Mouse (Mus musculus): ENCODE results near the gene 1600014C10Rik. TPM values are rescaled to one million over a fixed set of nuclear protein-coding genes. Genes with fewer than 3 reads are reported as not detected.

The 1600014C10Rik gene
- 12.1 and 14.2 TPM in 2 replicates for polyA plus RNA-seq (2016; fragmentation: Nextera tagmentation; extraction: Ambion mirVana)

- WGBS, result 3% methylated on average over 28 of the region's 28 CpGs
- Histone ChIP-seq H3K27ac (peak within 1 kb of the TSS; percentile 70), H3K36me3 (replicated peaks) (no peaks in the 10 kb centered on the region), H3K4me2 (peak within 1 kb of the TSS; percentile 94), H3K4me1 (peaks cover 16% of the 10 kb centered on the region), H3K9me3 (no peaks in the 10 kb centered on the region), H3K27me3 (no peaks in the 10 kb centered on the region), H3K4me3 (replicated peaks) (peak within 1 kb of the TSS; percentile 54), H3K9ac (peak within 1 kb of the TSS; percentile 70)
- ATAC-seq (ENCODE audit: low FRiP score), result peak; percentile 43
Observed at GRCm38 (mm10) chr7:38182962-38183687, at the start of gene 1600014C10Rik. Gene 1600014C10Rik (plus strand): TSS chr7:38183217.

- Histone ChIP-seq H3K36me3 (replicated peaks) (no peaks in the 10 kb centered on the region), H3K4me2 (no peak overlapping the region), H3K27ac (no peak overlapping the region), H3K27me3 (peaks cover 3% of the 10 kb centered on the region; the same call in 1 of the 2 replicates), H3K4me3 (replicated peaks) (no peak overlapping the region), H3K4me1 (no peaks in the 10 kb centered on the region), H3K9me3 (no peaks in the 10 kb centered on the region), H3K9ac (no peak overlapping the region)
- 87% methylated on average over 5 of the region's 5 CpGs for WGBS
- no peak for ATAC-seq (ENCODE audit: low FRiP score)
Observed at GRCm38 (mm10) chr7:38134471-38134870, 48.5 kb upstream of the 1600014C10Rik start.

- ATAC-seq (ENCODE audit: low FRiP score), result no peak
- Histone ChIP-seq H3K4me3 (replicated peaks) (no peak overlapping the region), H3K27ac (no peak overlapping the region), H3K9me3 (no peaks in the 10 kb centered on the region), H3K9ac (no peak overlapping the region), H3K27me3 (no peaks in the 10 kb centered on the region; the same call in 1 of the 2 replicates), H3K36me3 (replicated peaks) (no peaks in the 10 kb centered on the region), H3K4me2 (no peak overlapping the region), H3K4me1 (no peaks in the 10 kb centered on the region)
- WGBS, result 58% methylated on average over 9 of the region's 9 CpGs
Observed at GRCm38 (mm10) chr7:38140324-38140723, 42.7 kb upstream of the 1600014C10Rik start.

GRCm38 (mm10) chr7:38141747-38142545 lies 41.1 kb upstream of the 1600014C10Rik start:
- H3K4me2 ChIP-seq, result no peak overlapping the region
- H3K4me3 ChIP-seq (replicated peaks), result no peak overlapping the region
- H3K27me3 ChIP-seq, result no peaks in the 10 kb centered on the region; the same call in 1 of the 2 replicates
- no peak overlapping the region for H3K9ac ChIP-seq
- no peaks in the 10 kb centered on the region for H3K9me3 ChIP-seq
- H3K36me3 ChIP-seq (replicated peaks), result no peaks in the 10 kb centered on the region
- no peaks in the 10 kb centered on the region for H3K4me1 ChIP-seq
- peak; percentile 63 for ATAC-seq (ENCODE audit: low FRiP score)
- no peak overlapping the region for H3K27ac ChIP-seq
- WGBS, result 67% methylated on average over 13 of the region's 13 CpGs

GRCm38 (mm10) chr7:38147477-38147876 lies 35.5 kb upstream of the 1600014C10Rik start:
- no peak overlapping the region for H3K27ac ChIP-seq
- no peak overlapping the region for H3K4me3 ChIP-seq (replicated peaks)
- no peak overlapping the region for H3K4me2 ChIP-seq
- H3K4me1 ChIP-seq, result no peaks in the 10 kb centered on the region
- H3K9me3 ChIP-seq, result no peaks in the 10 kb centered on the region
- no peak for ATAC-seq (ENCODE audit: low FRiP score)
- WGBS, result 83% methylated on average over 6 of the region's 6 CpGs
- H3K9ac ChIP-seq, result no peak overlapping the region
- no peaks in the 10 kb centered on the region for H3K36me3 ChIP-seq (replicated peaks)
- no peaks in the 10 kb centered on the region for H3K27me3 ChIP-seq

GRCm38 (mm10) chr7:38151706-38152312 lies 31.2 kb upstream of the 1600014C10Rik start:
- no peak for ATAC-seq (ENCODE audit: low FRiP score)
- Histone ChIP-seq H3K4me3 (replicated peaks) (no peak overlapping the region), H3K27me3 (no peaks in the 10 kb centered on the region), H3K4me2 (no peak overlapping the region), H3K27ac (no peak overlapping the region), H3K36me3 (replicated peaks) (no peaks in the 10 kb centered on the region), H3K9ac (no peak overlapping the region), H3K9me3 (no peaks in the 10 kb centered on the region), H3K4me1 (no peaks in the 10 kb centered on the region)
- 67% methylated on average over 14 of the region's 14 CpGs for WGBS

GRCm38 (mm10) chr7:38152571-38152970 lies 30.4 kb upstream of the 1600014C10Rik start:
- no peak for ATAC-seq (ENCODE audit: low FRiP score)

GRCm38 (mm10) chr7:38155829-38156228 lies 27.2 kb upstream of the 1600014C10Rik start:
- WGBS, result 84% methylated on average over 5 of the region's 5 CpGs
- Histone ChIP-seq H3K27ac (no peak overlapping the region), H3K4me1 (no peaks in the 10 kb centered on the region)

More at GRCm38 (mm10) chr7:38152571-38152970, 30.4 kb upstream of the 1600014C10Rik start:
- H3K9me3 ChIP-seq, result no peaks in the 10 kb centered on the region
- no peaks in the 10 kb centered on the region for H3K4me1 ChIP-seq
- no peak overlapping the region for H3K4me2 ChIP-seq
- H3K4me3 ChIP-seq (replicated peaks), result no peak overlapping the region
- H3K36me3 ChIP-seq (replicated peaks), result no peaks in the 10 kb centered on the region
- H3K9ac ChIP-seq, result no peak overlapping the region
- no peak overlapping the region for H3K27ac ChIP-seq
- no peaks in the 10 kb centered on the region for H3K27me3 ChIP-seq
- WGBS, result 85% methylated on average over 3 of the region's 3 CpGs

GRCm38 (mm10) chr7:38158764-38159458 lies 24.1 kb upstream of the 1600014C10Rik start:
- H3K9ac ChIP-seq, result no peak overlapping the region
- no peaks in the 10 kb centered on the region for H3K4me1 ChIP-seq
- no peaks in the 10 kb centered on the region for H3K36me3 ChIP-seq (replicated peaks)
- WGBS, result 81% methylated on average over 9 of the region's 9 CpGs
- no peaks in the 10 kb centered on the region for H3K27me3 ChIP-seq
- ATAC-seq (ENCODE audit: low FRiP score), result no peak
- H3K4me3 ChIP-seq (replicated peaks), result no peak overlapping the region
- no peaks in the 10 kb centered on the region for H3K9me3 ChIP-seq
- no peak overlapping the region for H3K27ac ChIP-seq
- H3K4me2 ChIP-seq, result no peak overlapping the region

More at GRCm38 (mm10) chr7:38155829-38156228, 27.2 kb upstream of the 1600014C10Rik start:
- Histone ChIP-seq H3K36me3 (replicated peaks) (no peaks in the 10 kb centered on the region), H3K9ac (no peak overlapping the region), H3K9me3 (no peaks in the 10 kb centered on the region), H3K27me3 (no peaks in the 10 kb centered on the region), H3K4me3 (replicated peaks) (no peak overlapping the region), H3K4me2 (no peak overlapping the region)
- no peak for ATAC-seq (ENCODE audit: low FRiP score)

- Histone ChIP-seq H3K27ac (no peak overlapping the region), H3K9ac (no peak overlapping the region), H3K9me3 (no peaks in the 10 kb centered on the region), H3K27me3 (no peaks in the 10 kb centered on the region), H3K4me3 (replicated peaks) (no peak overlapping the region), H3K36me3 (replicated peaks) (no peaks in the 10 kb centered on the region), H3K4me1 (no peaks in the 10 kb centered on the region), H3K4me2 (no peak overlapping the region)
- no peak for ATAC-seq (ENCODE audit: low FRiP score)
- 97% methylated on average over 2 of the region's 2 CpGs for WGBS
Observed at GRCm38 (mm10) chr7:38161438-38161837, 21.6 kb upstream of the 1600014C10Rik start.

- Histone ChIP-seq H3K27ac (no peak overlapping the region), H3K4me2 (no peak overlapping the region), H3K36me3 (replicated peaks) (no peaks in the 10 kb centered on the region), H3K4me1 (no peaks in the 10 kb centered on the region), H3K9me3 (no peaks in the 10 kb centered on the region), H3K4me3 (replicated peaks) (no peak overlapping the region), H3K27me3 (no peaks in the 10 kb centered on the region), H3K9ac (no peak overlapping the region)
- WGBS, result 67% methylated on average over 9 of the region's 9 CpGs
- ATAC-seq (ENCODE audit: low FRiP score), result no peak
Observed at GRCm38 (mm10) chr7:38163433-38164050, 19.5 kb upstream of the 1600014C10Rik start.
